Mouse (Mus musculus): ENCODE results near the gene Tlr5. TPM values are rescaled to one million over a fixed set of nuclear protein-coding genes. Genes with fewer than 3 reads are reported as not detected.
A peak's percentile ranks its signal among the peaks of the same experiment; 100 is the strongest.

Tlr5 gene
- total RNA-seq, 1 experiment from 2014 or later = 0.85 TPM

GRCm38 (mm10) chr1:182953667-182954066 lies 921 bp upstream of the Tlr5 start:
- no peak for DNase-seq

DNA sequence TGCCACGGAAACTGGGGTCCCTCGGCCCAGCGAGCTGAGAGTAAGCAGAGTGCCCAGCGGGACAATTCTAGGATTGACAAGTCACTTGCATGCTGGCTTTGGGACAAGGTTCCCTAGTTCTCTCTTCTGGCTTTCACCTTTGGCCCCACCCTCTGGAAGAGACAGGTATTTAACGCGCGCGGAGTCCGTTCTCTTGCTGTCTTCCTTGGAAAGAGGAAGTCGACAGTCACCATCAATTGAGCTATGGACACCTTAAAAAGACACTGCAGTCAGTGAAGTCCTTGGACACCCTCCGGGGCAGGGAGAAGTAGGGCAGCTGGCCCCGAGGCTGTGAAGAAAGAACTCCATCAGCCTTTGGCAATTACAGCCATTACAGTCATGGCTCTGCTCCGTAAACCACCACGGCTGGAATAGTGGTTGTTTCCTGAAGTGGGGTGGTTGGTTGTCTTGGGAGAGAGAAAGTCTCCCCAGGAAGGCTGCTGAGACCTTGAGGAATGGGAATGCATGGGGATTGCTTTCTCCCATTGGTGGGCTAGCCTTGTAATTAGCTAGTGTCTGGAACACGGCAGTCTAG lies 546 bp downstream of the Tlr5 start:
- DNase-seq = no peak

- DNase-seq = no peak
Observed at GRCm38 (mm10) chr1:182956186-182956960, 1.8 kb downstream of the Tlr5 start.

GRCm38 (mm10) chr1:182957001-182957757 lies 2.6 kb downstream of the Tlr5 start:
- no peak for DNase-seq

DNA sequence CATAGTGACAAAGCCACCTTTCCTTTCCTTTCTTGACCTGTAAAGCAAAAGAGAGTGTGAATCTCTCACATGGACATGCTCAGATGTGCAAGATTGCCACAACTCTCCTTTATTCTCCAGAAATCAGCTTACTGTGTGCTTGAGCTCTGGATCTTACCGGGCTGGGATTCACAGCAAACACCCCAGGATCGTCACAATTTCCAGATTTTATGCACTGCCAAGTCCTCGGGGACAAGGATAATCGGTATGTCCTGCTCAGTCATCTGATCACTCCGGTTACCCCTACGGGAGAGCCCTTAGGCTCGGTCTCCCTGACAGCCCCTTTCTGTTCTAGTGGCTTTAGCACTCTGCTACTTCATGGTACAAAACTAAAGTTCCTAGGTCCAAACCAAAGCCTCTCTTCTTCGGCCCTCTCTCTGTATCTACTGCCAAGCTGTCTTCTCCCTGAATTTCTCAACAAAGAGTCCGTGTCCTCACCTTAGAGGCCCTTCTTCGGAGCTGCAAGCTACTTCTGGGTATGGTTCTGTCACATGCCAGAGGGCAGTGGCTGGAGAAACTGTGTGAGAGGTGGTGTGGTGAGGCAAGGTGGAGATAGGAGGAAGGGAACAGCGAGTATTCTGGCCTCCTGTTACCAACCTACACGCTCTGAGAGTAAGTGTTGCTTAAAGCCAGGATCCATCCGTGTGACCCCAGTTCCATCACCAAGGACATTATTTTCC lies 3.4 kb downstream of the Tlr5 start:
- no peak for DNase-seq

DNA sequence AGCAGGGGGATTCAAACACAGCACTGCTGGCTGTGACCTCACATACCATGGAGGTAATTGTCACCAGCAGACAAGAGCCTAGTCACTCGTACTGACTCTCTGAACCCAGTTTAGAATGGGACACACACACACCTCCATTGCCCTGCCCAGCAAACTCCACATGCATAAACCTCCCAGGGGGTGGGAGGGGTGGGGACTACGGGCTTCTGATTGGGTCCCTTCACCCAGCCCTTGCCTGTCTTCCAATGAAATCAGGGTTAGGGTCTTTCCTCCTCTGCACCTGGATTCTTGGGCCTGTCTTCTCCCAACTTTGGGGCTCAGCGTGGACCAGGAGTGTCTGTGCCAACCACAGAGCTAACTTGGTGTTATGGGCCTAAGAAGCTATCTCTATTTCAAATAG lies 4.2 kb downstream of the Tlr5 start:
- DNase-seq = no peak

GRCm38 (mm10) chr1:182959251-182959691 lies 4.7 kb downstream of the Tlr5 start:
- peak; percentile 38 for DNase-seq

DNA sequence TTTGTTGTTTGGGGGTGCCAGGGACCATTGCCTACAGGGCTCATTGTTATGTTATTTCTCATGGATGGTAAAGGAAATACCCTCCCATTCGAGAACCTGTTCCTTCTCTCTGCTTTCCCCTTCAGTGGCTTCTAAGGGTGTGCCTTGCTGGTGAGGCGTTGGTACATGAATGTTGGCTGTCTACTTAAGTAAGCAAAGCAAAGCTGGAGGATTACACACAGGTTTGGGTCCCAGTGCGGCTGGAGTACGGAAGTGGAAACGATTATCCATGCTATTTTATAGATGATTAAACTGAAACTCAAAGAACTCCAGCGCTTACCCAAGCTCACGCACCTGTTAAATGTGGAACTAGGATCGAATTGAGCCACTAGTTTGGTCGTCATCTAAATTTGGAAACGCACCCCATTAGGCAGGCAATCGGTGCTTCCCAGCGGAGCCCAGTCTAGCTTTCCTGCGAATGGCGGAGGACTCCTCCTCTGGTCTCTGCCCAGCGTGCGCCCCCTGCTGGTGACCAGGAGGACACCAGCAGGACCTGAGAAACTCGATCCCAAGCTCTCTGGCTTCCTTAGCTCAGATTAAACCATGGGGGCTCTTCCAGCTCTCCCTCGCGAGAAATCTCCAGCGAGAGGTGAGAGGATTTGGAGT lies 5.3 kb downstream of the Tlr5 start:
- DNase-seq = peak; percentile 93

GRCm38 (mm10) chr1:182961076-182961475 lies 6.5 kb downstream of the Tlr5 start:
- DNase-seq = no peak

- no peak for DNase-seq
Observed at GRCm38 (mm10) chr1:182963329-182963728, 8.7 kb downstream of the Tlr5 start.

GRCm38 (mm10) chr1:182964855-182965466 lies 10.4 kb downstream of the Tlr5 start:
- no peak for DNase-seq

GRCm38 (mm10) chr1:182968732-182969131 lies 14.1 kb downstream of the Tlr5 start:
- DNase-seq = no peak

GRCm38 (mm10) chr1:182972240-182972639 lies 17.7 kb downstream of the Tlr5 start:
- no peak for DNase-seq

DNA sequence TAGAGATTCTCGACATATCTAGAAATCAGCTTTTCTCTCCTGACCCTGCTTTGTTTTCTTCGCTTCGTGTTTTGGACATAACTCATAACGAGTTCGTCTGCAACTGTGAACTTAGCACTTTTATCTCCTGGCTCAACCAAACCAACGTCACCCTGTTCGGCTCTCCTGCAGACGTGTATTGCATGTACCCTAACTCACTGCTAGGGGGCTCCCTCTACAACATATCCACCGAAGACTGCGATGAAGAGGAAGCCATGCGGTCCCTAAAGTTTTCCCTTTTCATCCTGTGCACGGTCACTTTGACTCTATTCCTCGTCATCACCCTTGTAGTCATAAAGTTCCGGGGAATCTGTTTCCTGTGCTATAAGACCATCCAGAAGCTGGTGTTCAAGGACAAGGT lies 20.2 kb downstream of the Tlr5 start:
- DNase-seq = no peak

DNA sequence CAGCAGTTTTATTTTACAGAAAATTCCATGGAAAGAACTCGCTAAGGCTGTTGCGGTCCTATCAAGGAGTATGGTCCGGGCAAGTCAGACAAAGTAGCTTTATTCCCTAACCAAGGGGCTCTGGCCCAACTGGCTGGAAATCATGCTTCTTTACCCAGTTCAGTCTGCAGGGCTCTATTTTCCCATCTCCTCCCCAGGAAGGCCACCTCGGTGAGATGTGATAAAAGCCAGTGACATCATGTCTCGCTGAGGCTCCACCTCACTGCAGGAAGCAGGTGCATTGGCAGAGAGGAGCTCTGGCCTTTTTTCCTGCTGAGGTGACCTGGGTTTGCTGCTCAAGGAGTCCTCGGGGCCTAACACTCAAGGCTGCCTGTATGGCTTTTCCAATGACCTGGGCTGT lies 26.1 kb downstream of the Tlr5 start:
- no peak for DNase-seq

- peak; percentile 91 for DNase-seq
Observed at GRCm38 (mm10) chr1:182982995-182983394, 28.4 kb downstream of the Tlr5 start.

- DNase-seq = no peak
Observed at GRCm38 (mm10) chr1:182983496-182984127, 29.0 kb downstream of the Tlr5 start.

DNA sequence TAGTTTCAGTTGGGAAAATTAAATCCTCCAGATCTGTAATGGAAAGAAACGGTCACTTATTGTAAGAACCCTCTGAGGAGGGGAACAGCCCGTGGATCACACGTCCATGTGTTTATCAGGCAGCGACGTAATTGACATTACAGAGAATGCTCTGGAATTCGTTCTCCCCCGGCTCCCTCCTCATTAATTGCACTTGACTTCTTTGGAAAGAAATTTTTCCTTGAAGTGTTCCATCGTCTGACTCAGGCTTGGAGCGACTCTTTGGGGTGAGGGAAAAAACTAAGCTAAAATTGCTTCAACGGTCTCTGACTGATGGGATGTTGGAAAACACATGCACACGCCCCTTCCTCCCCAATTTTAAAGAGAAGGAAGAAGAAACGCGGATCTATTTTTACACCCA lies 31.7 kb downstream of the Tlr5 start:
- DNase-seq = no peak

DNA sequence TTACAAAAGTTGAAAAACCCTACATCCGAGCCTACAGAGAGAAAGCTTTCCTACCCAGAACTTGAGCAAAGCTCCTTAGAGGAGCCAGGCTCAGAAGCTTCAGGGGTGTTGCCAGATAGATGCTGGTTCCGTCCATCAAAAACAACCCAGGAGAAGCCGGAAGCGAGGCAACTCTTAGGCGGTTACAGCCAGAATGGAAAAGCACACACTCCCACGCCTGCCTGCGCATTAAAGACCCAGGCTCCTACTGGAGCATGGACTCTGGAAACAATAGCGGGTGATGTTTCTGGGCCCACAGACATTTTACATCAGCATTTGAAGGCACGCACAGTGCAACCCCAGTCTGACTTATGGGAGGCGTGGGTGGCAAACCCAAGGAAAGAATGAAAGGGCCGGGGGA lies 32.2 kb downstream of the Tlr5 start:
- no peak for DNase-seq

- DNase-seq = no peak
Observed at GRCm38 (mm10) chr1:182987801-182988200, 33.2 kb downstream of the Tlr5 start.

DNA sequence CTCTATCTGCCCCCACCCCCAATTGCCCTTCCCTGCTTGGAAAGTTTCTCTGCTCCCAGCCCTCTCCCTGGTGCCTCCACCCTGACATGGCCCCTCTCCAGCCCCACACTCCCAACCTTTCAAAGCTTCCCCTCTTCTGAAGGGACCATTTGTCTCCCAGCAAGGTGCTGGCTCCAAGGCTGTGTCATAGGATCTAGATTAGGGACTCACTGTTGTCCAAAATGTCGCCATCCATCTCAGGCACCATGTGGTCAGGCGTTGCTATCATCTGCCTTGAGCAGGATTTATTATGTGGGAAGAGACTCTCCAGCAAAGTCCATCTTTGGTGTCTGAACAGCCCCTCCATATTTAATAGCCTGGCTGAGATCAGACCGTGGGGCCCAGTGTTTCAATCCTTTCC lies 34.1 kb downstream of the Tlr5 start:
- DNase-seq = no peak
